Mouse (Mus musculus): Measurements from ENCODE around the gene Slc1a7. TPM values are rescaled to one million over a fixed set of nuclear protein-coding genes. Genes with fewer than 3 reads are reported as not detected.

Slc1a7 gene
- polyA plus RNA-seq, 1 experiment from 2014 or later: not detected

GRCm38 (mm10) chr4:108037027-108037426, 68.9 kb downstream of the Slc1a7 start:
- 85% methylated on average over 8 of the region's 8 CpGs for WGBS
- Histone ChIP-seq H3K9me3 (ENCODE audit: control insufficient read depth, low read length) (no peaks in the 10 kb centered on the region), H3K27me3 (ENCODE audit: control insufficient read depth, insufficient read depth, low read length) (peaks cover 14% of the 10 kb centered on the region), H3K36me3 (ENCODE audit: control insufficient read depth, insufficient read depth, low read length) (no peaks in the 10 kb centered on the region), H3K9ac (ENCODE audit: low read depth, low read length) (no peak overlapping the region), H3K4me3 (ENCODE audit: low read depth, low read length) (no peak overlapping the region), H3K27ac (ENCODE audit: low read depth, low read length) (no peak overlapping the region), H3K4me2 (replicated peaks; ENCODE audit: low read depth, low read length) (no peak overlapping the region), H3K4me1 (replicated peaks; ENCODE audit: control insufficient read depth, insufficient read depth, low read length) (no peaks in the 10 kb centered on the region)
- ATAC-seq (ENCODE audit: low FRiP score): no peak
- DNase-seq (ENCODE audit: low spot score): no peak

GRCm38 (mm10) chr4:108045136-108046107, 77.3 kb downstream of the Slc1a7 start:
- 0 out of 2 replicates have a peak, but pooled peaks cover 2% of the 10 kb centered on the region for H3K36me3 ChIP-seq (ENCODE audit: control insufficient read depth, insufficient read depth, low read length)
- no peak for ATAC-seq (ENCODE audit: low FRiP score)
- DNase-seq (ENCODE audit: low spot score): no peak
- no peaks in the 10 kb centered on the region for H3K27me3 ChIP-seq (ENCODE audit: control insufficient read depth, insufficient read depth, low read length)
- H3K4me1 ChIP-seq (replicated peaks; ENCODE audit: control insufficient read depth, insufficient read depth, low read length): no peaks in the 10 kb centered on the region
- H3K4me2 ChIP-seq (replicated peaks; ENCODE audit: low read depth, low read length): no peak overlapping the region
- H3K9ac ChIP-seq (ENCODE audit: low read depth, low read length): no peak overlapping the region
- H3K9me3 ChIP-seq (ENCODE audit: control insufficient read depth, low read length): no peaks in the 10 kb centered on the region
- WGBS: 69% methylated on average over 19 of the region's 19 CpGs
- no peak overlapping the region for H3K4me3 ChIP-seq (ENCODE audit: low read depth, low read length)
- no peak overlapping the region for H3K27ac ChIP-seq (ENCODE audit: low read depth, low read length)

- ATAC-seq (ENCODE audit: low FRiP score): no peak
- Histone ChIP-seq H3K27me3 (ENCODE audit: control insufficient read depth, insufficient read depth, low read length) (no peaks in the 10 kb centered on the region), H3K9ac (ENCODE audit: low read depth, low read length) (no peak overlapping the region), H3K4me1 (replicated peaks; ENCODE audit: control insufficient read depth, insufficient read depth, low read length) (no peaks in the 10 kb centered on the region), H3K9me3 (ENCODE audit: control insufficient read depth, low read length) (no peaks in the 10 kb centered on the region), H3K4me2 (replicated peaks; ENCODE audit: low read depth, low read length) (no peak overlapping the region), H3K4me3 (ENCODE audit: low read depth, low read length) (no peak overlapping the region), H3K27ac (ENCODE audit: low read depth, low read length) (no peak overlapping the region), H3K36me3 (ENCODE audit: control insufficient read depth, insufficient read depth, low read length) (0 out of 2 replicates have a peak, but pooled peaks cover 2% of the 10 kb centered on the region)
- DNase-seq (ENCODE audit: low spot score): no peak
- WGBS: 86% methylated on average over 8 of the region's 8 CpGs
These were observed 78.0 kb downstream of the Slc1a7 start for GRCm38 (mm10) chr4:108046136-108046535.

GRCm38 (mm10) chr4:108051687-108052274, 83.6 kb downstream of the Slc1a7 start:
- Histone ChIP-seq H3K4me3 (ENCODE audit: low read depth, low read length) (no peak overlapping the region), H3K27ac (ENCODE audit: low read depth, low read length) (no peak overlapping the region), H3K36me3 (ENCODE audit: control insufficient read depth, insufficient read depth, low read length) (0 out of 2 replicates have a peak, but pooled peaks cover 3% of the 10 kb centered on the region), H3K4me1 (replicated peaks; ENCODE audit: control insufficient read depth, insufficient read depth, low read length) (no peaks in the 10 kb centered on the region), H3K4me2 (replicated peaks; ENCODE audit: low read depth, low read length) (no peak overlapping the region), H3K9ac (ENCODE audit: low read depth, low read length) (no peak overlapping the region), H3K27me3 (ENCODE audit: control insufficient read depth, insufficient read depth, low read length) (no peaks in the 10 kb centered on the region), H3K9me3 (ENCODE audit: control insufficient read depth, low read length) (no peaks in the 10 kb centered on the region)
- ATAC-seq (ENCODE audit: low FRiP score) (no peak), DNase-seq (ENCODE audit: low spot score) (no peak)
- WGBS: 87% methylated on average over 10 of the region's 10 CpGs

GRCm38 (mm10) chr4:108052673-108053072, 84.5 kb downstream of the Slc1a7 start:
- Histone ChIP-seq H3K9me3 (ENCODE audit: control insufficient read depth, low read length) (no peaks in the 10 kb centered on the region), H3K9ac (ENCODE audit: low read depth, low read length) (no peak overlapping the region), H3K27me3 (ENCODE audit: control insufficient read depth, insufficient read depth, low read length) (no peaks in the 10 kb centered on the region), H3K27ac (ENCODE audit: low read depth, low read length) (no peak overlapping the region), H3K4me2 (replicated peaks; ENCODE audit: low read depth, low read length) (no peak overlapping the region), H3K4me3 (ENCODE audit: low read depth, low read length) (no peak overlapping the region), H3K4me1 (replicated peaks; ENCODE audit: control insufficient read depth, insufficient read depth, low read length) (no peaks in the 10 kb centered on the region), H3K36me3 (ENCODE audit: control insufficient read depth, insufficient read depth, low read length) (0 out of 2 replicates have a peak, but pooled peaks cover 3% of the 10 kb centered on the region)
- DNase-seq (ENCODE audit: low spot score) (no peak), ATAC-seq (ENCODE audit: low FRiP score) (no peak)
- 91% methylated on average over 8 of the region's 8 CpGs for WGBS

GRCm38 (mm10) chr4:108055873-108056272, 87.7 kb downstream of the Slc1a7 start:
- no peaks in the 10 kb centered on the region for H3K4me1 ChIP-seq (replicated peaks; ENCODE audit: control insufficient read depth, insufficient read depth, low read length)
- no peak overlapping the region for H3K27ac ChIP-seq (ENCODE audit: low read depth, low read length)
- no peak for ATAC-seq (ENCODE audit: low FRiP score)
- H3K9me3 ChIP-seq (ENCODE audit: control insufficient read depth, low read length): no peaks in the 10 kb centered on the region
- H3K4me2 ChIP-seq (replicated peaks; ENCODE audit: low read depth, low read length): no peak overlapping the region
- 92% methylated on average over 10 of the region's 10 CpGs for WGBS
- H3K36me3 ChIP-seq (ENCODE audit: control insufficient read depth, insufficient read depth, low read length): 0 out of 2 replicates have a peak, but pooled peaks cover 3% of the 10 kb centered on the region
- H3K9ac ChIP-seq (ENCODE audit: low read depth, low read length): no peak overlapping the region
- no peak for DNase-seq (ENCODE audit: low spot score)
- no peak overlapping the region for H3K4me3 ChIP-seq (ENCODE audit: low read depth, low read length)
- no peaks in the 10 kb centered on the region for H3K27me3 ChIP-seq (ENCODE audit: control insufficient read depth, insufficient read depth, low read length)

- no peaks in the 10 kb centered on the region for H3K4me1 ChIP-seq (replicated peaks; ENCODE audit: control insufficient read depth, insufficient read depth, low read length)
- ATAC-seq (ENCODE audit: low FRiP score): no peak
- no peaks in the 10 kb centered on the region for H3K27me3 ChIP-seq (ENCODE audit: control insufficient read depth, insufficient read depth, low read length)
- 0 out of 2 replicates have a peak, but pooled peaks cover 3% of the 10 kb centered on the region for H3K36me3 ChIP-seq (ENCODE audit: control insufficient read depth, insufficient read depth, low read length)
- H3K9ac ChIP-seq (ENCODE audit: low read depth, low read length): no peak overlapping the region
- WGBS: 97% methylated on average over 2 of the region's 2 CpGs
- no peak overlapping the region for H3K4me2 ChIP-seq (replicated peaks; ENCODE audit: low read depth, low read length)
- no peak overlapping the region for H3K4me3 ChIP-seq (ENCODE audit: low read depth, low read length)
- no peak overlapping the region for H3K27ac ChIP-seq (ENCODE audit: low read depth, low read length)
- DNase-seq (ENCODE audit: low spot score): no peak
- no peaks in the 10 kb centered on the region for H3K9me3 ChIP-seq (ENCODE audit: control insufficient read depth, low read length)
These were observed 89.1 kb downstream of the Slc1a7 start for GRCm38 (mm10) chr4:108057247-108057646.

- no peaks in the 10 kb centered on the region for H3K4me1 ChIP-seq (replicated peaks; ENCODE audit: control insufficient read depth, insufficient read depth, low read length)
- DNase-seq (ENCODE audit: low spot score): no peak
- 0 out of 2 replicates have a peak, but pooled peaks cover 5% of the 10 kb centered on the region for H3K36me3 ChIP-seq (ENCODE audit: control insufficient read depth, insufficient read depth, low read length)
These were observed 90.0 kb downstream of the Slc1a7 start for GRCm38 (mm10) chr4:108058166-108058565.

More at GRCm38 (mm10) chr4:108058166-108058565, 90.0 kb downstream of the Slc1a7 start:
- no peak for ATAC-seq (ENCODE audit: low FRiP score)
- Histone ChIP-seq H3K27me3 (ENCODE audit: control insufficient read depth, insufficient read depth, low read length) (no peaks in the 10 kb centered on the region), H3K9ac (ENCODE audit: low read depth, low read length) (no peak overlapping the region), H3K27ac (ENCODE audit: low read depth, low read length) (no peak overlapping the region), H3K9me3 (ENCODE audit: control insufficient read depth, low read length) (no peaks in the 10 kb centered on the region), H3K4me3 (ENCODE audit: low read depth, low read length) (no peak overlapping the region), H3K4me2 (replicated peaks; ENCODE audit: low read depth, low read length) (no peak overlapping the region)
- WGBS: 91% methylated on average over 10 of the region's 10 CpGs

Data from hindbrain, embryonic 11.5 days (tissue).